Mouse (Mus musculus): ENCODE data around the gene Map2k4. TPM values are rescaled to one million over a fixed set of nuclear protein-coding genes. Genes with fewer than 3 reads are reported as not detected.

Map2k4 gene
- polyA plus RNA-seq, 1 experiment from 2014 or later: 66.0 TPM

GRCm38 (mm10) chr11:65794428-65795219 is 6.5 kb upstream of the Map2k4 start:
- Histone ChIP-seq H3K4me1 (no peaks in the 10 kb centered on the region), H3K36me3 (replicated peaks) (no peaks in the 10 kb centered on the region), H3K4me2 (no peak overlapping the region), H3K27me3 (no peaks in the 10 kb centered on the region), H3K27ac (no peak overlapping the region), H3K4me3 (replicated peaks) (no peak overlapping the region), H3K9ac (no peak overlapping the region), H3K9me3 (no peaks in the 10 kb centered on the region)
- 83% methylated on average over 10 of the region's 10 CpGs for WGBS
- ATAC-seq (ENCODE audit: low FRiP score): no peak

GRCm38 (mm10) chr11:65787421-65788151 is 511 bp downstream of the Map2k4 start:
- peak overlapping the region; percentile 73 for H3K4me2 ChIP-seq
- H3K27me3 ChIP-seq: no peaks in the 10 kb centered on the region

GRCm38 (mm10) chr11:65786160-65786559 is 1.9 kb downstream of the Map2k4 start:
- Histone ChIP-seq H3K27ac (no peak overlapping the region), H3K9ac (no peak overlapping the region), H3K36me3 (replicated peaks) (no peaks in the 10 kb centered on the region), H3K4me2 (peak overlapping the region; percentile 73), H3K4me3 (replicated peaks) (peak overlapping the region; percentile 7; the same call in 1 of the 2 replicates), H3K27me3 (no peaks in the 10 kb centered on the region), H3K4me1 (peaks cover 19% of the 10 kb centered on the region), H3K9me3 (no peaks in the 10 kb centered on the region)
- 89% methylated on average over 2 of the region's 2 CpGs for WGBS
- no peak for ATAC-seq (ENCODE audit: low FRiP score)

More at GRCm38 (mm10) chr11:65787421-65788151, 511 bp downstream of the Map2k4 start:
- H3K9me3 ChIP-seq: no peaks in the 10 kb centered on the region
- WGBS: under 1% methylated on average over 54 of the region's 71 CpGs
- peak overlapping the region; percentile 89 for H3K27ac ChIP-seq
- peak overlapping the region; percentile 99 for H3K9ac ChIP-seq
- H3K4me3 ChIP-seq (replicated peaks): peak overlapping the region; percentile 97
- peak; percentile 91 for ATAC-seq (ENCODE audit: low FRiP score)
- no peaks in the 10 kb centered on the region for H3K36me3 ChIP-seq (replicated peaks)
- H3K4me1 ChIP-seq: peaks cover 19% of the 10 kb centered on the region

- Histone ChIP-seq H3K4me1 (peaks cover 13% of the 10 kb centered on the region), H3K9ac (no peak overlapping the region), H3K4me2 (no peak overlapping the region), H3K4me3 (replicated peaks) (no peak overlapping the region), H3K36me3 (replicated peaks) (peaks cover 17% of the 10 kb centered on the region), H3K9me3 (no peaks in the 10 kb centered on the region), H3K27ac (no peak overlapping the region), H3K27me3 (no peaks in the 10 kb centered on the region)
- no peak for ATAC-seq (ENCODE audit: low FRiP score)
- 92% methylated on average over 3 of the region's 3 CpGs for WGBS
Observed at GRCm38 (mm10) chr11:65781596-65781995, 6.5 kb downstream of the Map2k4 start.

- H3K4me1 ChIP-seq: 0 out of 2 replicates have a peak, but pooled peaks cover 9% of the 10 kb centered on the region
- no peaks in the 10 kb centered on the region for H3K27me3 ChIP-seq
- no peaks in the 10 kb centered on the region for H3K9me3 ChIP-seq
- ATAC-seq (ENCODE audit: low FRiP score): no peak
- 85% methylated on average over 1 of the region's 1 CpGs for WGBS
- peaks cover 17% of the 10 kb centered on the region for H3K36me3 ChIP-seq (replicated peaks)
- no peak overlapping the region for H3K27ac ChIP-seq
- no peak overlapping the region for H3K9ac ChIP-seq
- no peak overlapping the region for H3K4me3 ChIP-seq (replicated peaks)
- H3K4me2 ChIP-seq: no peak overlapping the region
Observed at GRCm38 (mm10) chr11:65779578-65779977, 8.5 kb downstream of the Map2k4 start.

- 95% methylated on average over 1 of the region's 1 CpGs for WGBS
- Histone ChIP-seq H3K9ac (no peak overlapping the region), H3K4me2 (no peak overlapping the region), H3K9me3 (no peaks in the 10 kb centered on the region), H3K4me1 (0 out of 2 replicates have a peak, but pooled peaks cover 9% of the 10 kb centered on the region), H3K27me3 (no peaks in the 10 kb centered on the region), H3K4me3 (replicated peaks) (no peak overlapping the region), H3K36me3 (replicated peaks) (peaks cover 17% of the 10 kb centered on the region), H3K27ac (no peak overlapping the region)
- no peak for ATAC-seq (ENCODE audit: low FRiP score)
Observed at GRCm38 (mm10) chr11:65779066-65779465, 9.0 kb downstream of the Map2k4 start.

- H3K9me3 ChIP-seq: no peaks in the 10 kb centered on the region
- ATAC-seq (ENCODE audit: low FRiP score): no peak
Observed at GRCm38 (mm10) chr11:65777810-65778209, 10.3 kb downstream of the Map2k4 start.

GRCm38 (mm10) chr11:65776906-65777611 is 11.0 kb downstream of the Map2k4 start:
- Histone ChIP-seq H3K4me2 (no peak overlapping the region), H3K27ac (no peak overlapping the region), H3K4me3 (replicated peaks) (no peak overlapping the region), H3K4me1 (0 out of 2 replicates have a peak, but pooled peaks cover 9% of the 10 kb centered on the region), H3K9me3 (no peaks in the 10 kb centered on the region), H3K36me3 (replicated peaks) (peaks cover 17% of the 10 kb centered on the region), H3K27me3 (no peaks in the 10 kb centered on the region), H3K9ac (no peak overlapping the region)
- WGBS: 44% methylated on average over 2 of the region's 2 CpGs
- no peak for ATAC-seq (ENCODE audit: low FRiP score)

More at GRCm38 (mm10) chr11:65777810-65778209, 10.3 kb downstream of the Map2k4 start:
- Histone ChIP-seq H3K27me3 (no peaks in the 10 kb centered on the region), H3K4me3 (replicated peaks) (no peak overlapping the region), H3K4me2 (no peak overlapping the region), H3K27ac (no peak overlapping the region), H3K9ac (no peak overlapping the region), H3K36me3 (replicated peaks) (peaks cover 17% of the 10 kb centered on the region), H3K4me1 (0 out of 2 replicates have a peak, but pooled peaks cover 9% of the 10 kb centered on the region)
- 85% methylated on average over 5 of the region's 5 CpGs for WGBS

GRCm38 (mm10) chr11:65773946-65774656 is 14.0 kb downstream of the Map2k4 start:
- no peaks in the 10 kb centered on the region for H3K27me3 ChIP-seq

GRCm38 (mm10) chr11:65773535-65773934 is 14.6 kb downstream of the Map2k4 start:
- H3K4me3 ChIP-seq (replicated peaks): no peak overlapping the region
- H3K4me2 ChIP-seq: no peak overlapping the region
- WGBS: 85% methylated on average over 2 of the region's 2 CpGs
- no peaks in the 10 kb centered on the region for H3K9me3 ChIP-seq
- 0 out of 2 replicates have a peak, but pooled peaks cover 9% of the 10 kb centered on the region for H3K4me1 ChIP-seq
- no peaks in the 10 kb centered on the region for H3K27me3 ChIP-seq
- H3K27ac ChIP-seq: no peak overlapping the region
- no peaks in the 10 kb centered on the region for H3K36me3 ChIP-seq (replicated peaks)
- H3K9ac ChIP-seq: no peak overlapping the region
- ATAC-seq (ENCODE audit: low FRiP score): no peak

More at GRCm38 (mm10) chr11:65773946-65774656, 14.0 kb downstream of the Map2k4 start:
- Histone ChIP-seq H3K9me3 (no peaks in the 10 kb centered on the region), H3K4me3 (replicated peaks) (no peak overlapping the region), H3K27ac (no peak overlapping the region), H3K4me1 (0 out of 2 replicates have a peak, but pooled peaks cover 9% of the 10 kb centered on the region), H3K4me2 (no peak overlapping the region), H3K9ac (no peak overlapping the region), H3K36me3 (replicated peaks) (no peaks in the 10 kb centered on the region)
- 72% methylated on average over 6 of the region's 6 CpGs for WGBS
- ATAC-seq (ENCODE audit: low FRiP score): no peak

- H3K27me3 ChIP-seq: no peaks in the 10 kb centered on the region
Observed at GRCm38 (mm10) chr11:65771546-65771945, 16.6 kb downstream of the Map2k4 start.

More at GRCm38 (mm10) chr11:65771546-65771945, 16.6 kb downstream of the Map2k4 start:
- no peak overlapping the region for H3K27ac ChIP-seq
- 94% methylated on average over 1 of the region's 1 CpGs for WGBS
- 0 out of 2 replicates have a peak, but pooled peaks cover 4% of the 10 kb centered on the region for H3K4me1 ChIP-seq
- no peaks in the 10 kb centered on the region for H3K36me3 ChIP-seq (replicated peaks)
- ATAC-seq (ENCODE audit: low FRiP score): no peak
- H3K4me2 ChIP-seq: no peak overlapping the region
- no peaks in the 10 kb centered on the region for H3K9me3 ChIP-seq
- H3K4me3 ChIP-seq (replicated peaks): no peak overlapping the region
- no peak overlapping the region for H3K9ac ChIP-seq
